Mouse (Mus musculus) lung, adult 2 months (tissue): ENCODE measurements around the gene Tmem215.

ENCODE experiments used
- CTCF ChIP-seq: fragments of 200-500 bp; IDR thresholded peaks from 2 replicates; pipeline ENCODE4 v1.5.1; 2011; ENCODE audit warnings: mild to moderate bottlenecking, low read length, control low read depth; ENCODE audit not compliant: insufficient read depth
- POLR2A ChIP-seq: fragments of 200-500 bp; IDR thresholded peaks from 2 replicates; pipeline ENCODE4 v1.6.1; 2011; ENCODE audit warnings: low read depth, mild to moderate bottlenecking, control low read depth, low read length, borderline replicate concordance; ENCODE audit errors: extremely low read depth

DNA sequence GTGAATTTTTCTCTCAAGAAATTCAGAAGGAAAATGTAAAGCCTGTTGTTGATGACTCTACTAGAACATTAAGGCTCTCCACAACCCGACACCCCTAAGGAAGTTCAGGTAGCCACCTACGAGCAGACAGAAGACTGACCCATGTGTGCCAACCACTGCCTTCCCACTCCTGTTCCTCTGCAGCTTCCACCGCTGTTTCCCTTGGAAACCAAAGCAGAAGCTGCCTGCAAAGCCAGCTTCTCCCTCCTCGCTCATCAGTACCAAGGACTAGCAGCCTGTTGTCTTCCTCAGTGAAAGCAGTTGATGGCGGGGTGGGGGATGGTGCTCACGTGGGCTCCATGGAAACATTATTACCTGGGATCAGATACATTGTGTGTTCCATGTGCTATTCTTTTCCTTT is 14.6 kb downstream of the Tmem215 start:
- no peak for TF ChIP-seq CTCF
- no peak for TF ChIP-seq POLR2A
